Mouse (Mus musculus) G1E (cell line): Measurements from ENCODE around the gene Igsf21. TPM values are rescaled to one million over a fixed set of nuclear protein-coding genes. Genes with fewer than 3 reads are reported as not detected.
A peak's percentile ranks its signal among the peaks of the same experiment; 100 is the strongest.

ENCODE experiments used
- ATAC-seq: 2 replicates; pipeline ENCODE4 v1.8.0; 2016; ENCODE audit warnings: mild to moderate bottlenecking; ENCODE audit not compliant: insufficient number of reproducible peaks, poor library complexity, low FRiP score, severe bottlenecking; ENCODE audit errors: extremely low read depth
- DNase-seq: peaks from one replicate; pipeline ENCODE4 v3.0.0; 2012; ENCODE audit warnings: low spot score
- H3K27me3 ChIP-seq: 2 replicates; pipeline ENCODE4 v1.6.1; 2012; ENCODE audit warnings: mild to moderate bottlenecking, low read length, inconsistent platforms; ENCODE audit not compliant: insufficient read depth
- H3K36me3 ChIP-seq: replicated peaks from 2 replicates; pipeline ENCODE3; 2012; ENCODE audit warnings: mild to moderate bottlenecking, inconsistent platforms
- H3K4me1 ChIP-seq: 2 replicates; pipeline ENCODE4 v1.6.1; 2012; ENCODE audit warnings: low read depth, low read length, inconsistent platforms, mixed read lengths; ENCODE audit not compliant: insufficient read depth
- H3K4me3 ChIP-seq: 2 replicates; pipeline ENCODE4 v1.5.1; 2012; ENCODE audit warnings: low read depth, mild to moderate bottlenecking, inconsistent platforms, low read length, moderate library complexity, mixed read lengths
- H3K9me3 ChIP-seq: replicated peaks from 2 replicates; pipeline ENCODE4 v1.6.1; 2012; ENCODE audit warnings: inconsistent platforms
- CTCF ChIP-seq: IDR thresholded peaks from 2 replicates; pipeline ENCODE4 v1.5.1; 2012; ENCODE audit warnings: low read depth, low read length, inconsistent platforms, mixed read lengths
- GATA1 ChIP-seq: IDR thresholded peaks from 2 replicates; pipeline ENCODE4 v1.6.1; 2012; ENCODE audit warnings: borderline replicate concordance, low read length, inconsistent platforms, mixed read lengths
- GATA2 ChIP-seq: IDR thresholded peaks from 2 replicates; pipeline ENCODE4 v1.6.1; 2012; ENCODE audit warnings: low read depth, low read length, inconsistent platforms, borderline replicate concordance
- POLR2AphosphoS5 ChIP-seq: IDR thresholded peaks from 2 replicates; pipeline ENCODE4 v1.6.1; 2012; ENCODE audit warnings: low read depth, low read length, inconsistent platforms; ENCODE audit not compliant: insufficient replicate concordance
- TAL1 ChIP-seq: conservative IDR thresholded peaks from 2 replicates; pipeline ENCODE4 v1.6.1; 2012; ENCODE audit warnings: low read depth, low read length, inconsistent platforms, mixed read lengths
- polyA plus RNA-seq: library from polyadenylated mRNA; stranded (reverse); fragments of >175 nt; gene quantifications from 2 replicates; pipeline ENCODE4 v1.2.3, GENCODE M21; 2012
- total RNA-seq, 2 experiments: library from RNA; stranded (forward) in 1 of 2; stranded (reverse) in 1 of 2; fragments of 200-1000 nt in 1 of 2; fragments of >200 nt in 1 of 2; fragmentation: Nextera tagmentation in 1 of 2; gene quantifications; 2 replicates each; pipeline ENCODE4 v1.2.3; 2014 to 2017

The Igsf21 gene
- total and polyA plus RNA-seq, 3 experiments = not detected

GRCm38 (mm10) chr4:140108871-140109625 lies 137.5 kb downstream of the Igsf21 start:
- ATAC-seq (no peak), DNase-seq (no peak)
- Histone ChIP-seq H3K4me3 (no peak overlapping the region; the same call in 1 of the 2 replicates), H3K27me3 (no peaks in the 10 kb centered on the region), H3K36me3 (no peaks in the 10 kb centered on the region), H3K4me1 (no peaks in the 10 kb centered on the region), H3K9me3 (peaks cover 92% of the 10 kb centered on the region)
- no peak for TF ChIP-seq POLR2AphosphoS5
- TF ChIP-seq GATA1 = no peak
- no peak for TF ChIP-seq CTCF
- no peak for TF ChIP-seq GATA2
- no peak for TF ChIP-seq TAL1

- no peak for DNase-seq
- TF ChIP-seq GATA1 (no peak), TAL1 (no peak), POLR2AphosphoS5 (no peak), GATA2 (no peak), CTCF (no peak)
- H3K4me1 ChIP-seq = no peaks in the 10 kb centered on the region
- ATAC-seq = no peak
- no peaks in the 10 kb centered on the region for H3K27me3 ChIP-seq
- peaks cover 90% of the 10 kb centered on the region for H3K9me3 ChIP-seq
- no peaks in the 10 kb centered on the region for H3K36me3 ChIP-seq
- no peak overlapping the region for H3K4me3 ChIP-seq
Observed at GRCm38 (mm10) chr4:140107161-140107560, 139.4 kb downstream of the Igsf21 start.

- ATAC-seq (no peak), DNase-seq (no peak)
- peaks cover 95% of the 10 kb centered on the region for H3K9me3 ChIP-seq
- TF ChIP-seq CTCF = no peak
- TF ChIP-seq GATA2 = no peak
- no peak for TF ChIP-seq TAL1
- TF ChIP-seq GATA1 = no peak
- TF ChIP-seq POLR2AphosphoS5 = no peak
- H3K27me3 ChIP-seq = no peaks in the 10 kb centered on the region
- no peaks in the 10 kb centered on the region for H3K36me3 ChIP-seq
- H3K4me3 ChIP-seq = no peak overlapping the region
- H3K4me1 ChIP-seq = no peaks in the 10 kb centered on the region
Observed at GRCm38 (mm10) chr4:140104795-140105194, 141.8 kb downstream of the Igsf21 start.

- Histone ChIP-seq H3K36me3 (no peaks in the 10 kb centered on the region), H3K4me1 (no peaks in the 10 kb centered on the region), H3K4me3 (no peak overlapping the region; the same call in 1 of the 2 replicates), H3K9me3 (peaks cover 95% of the 10 kb centered on the region), H3K27me3 (no peaks in the 10 kb centered on the region)
- DNase-seq (no peak), ATAC-seq (no peak)
- no peak for TF ChIP-seq POLR2AphosphoS5
- TF ChIP-seq TAL1 = no peak
- TF ChIP-seq GATA2 = no peak
- TF ChIP-seq GATA1 = no peak
- no peak for TF ChIP-seq CTCF
Observed at GRCm38 (mm10) chr4:140103341-140104027, 143.1 kb downstream of the Igsf21 start.

GRCm38 (mm10) chr4:140102581-140103200 lies 143.9 kb downstream of the Igsf21 start:
- H3K9me3 ChIP-seq = peaks cover 94% of the 10 kb centered on the region
- DNase-seq (no peak), ATAC-seq (no peak)
- no peaks in the 10 kb centered on the region for H3K4me1 ChIP-seq
- H3K4me3 ChIP-seq = no peak overlapping the region; the same call in 1 of the 2 replicates
- no peak for TF ChIP-seq GATA1
- TF ChIP-seq TAL1 = no peak
- TF ChIP-seq POLR2AphosphoS5 = no peak
- H3K27me3 ChIP-seq = no peaks in the 10 kb centered on the region
- H3K36me3 ChIP-seq = no peaks in the 10 kb centered on the region

GRCm38 (mm10) chr4:140101106-140101505 lies 145.5 kb downstream of the Igsf21 start:
- no peak overlapping the region for H3K4me3 ChIP-seq
- TF ChIP-seq CTCF (0 out of 2 replicates have a peak, but pooled peaks have one; percentile 12), POLR2AphosphoS5 (no peak)
- no peaks in the 10 kb centered on the region for H3K36me3 ChIP-seq
- no peaks in the 10 kb centered on the region for H3K4me1 ChIP-seq
- no peak for ATAC-seq
- DNase-seq = no peak
- peaks cover 91% of the 10 kb centered on the region for H3K9me3 ChIP-seq
- H3K27me3 ChIP-seq = no peaks in the 10 kb centered on the region
